Mouse (Mus musculus): ENCODE data around the gene Atp5d. TPM values are rescaled to one million over a fixed set of nuclear protein-coding genes. Genes with fewer than 3 reads are reported as not detected.
A peak's percentile ranks its signal among the peaks of the same experiment; 100 is the strongest.

The Atp5d gene
- polyA plus RNA-seq, 1 experiment from 2014 or later: 481 TPM

DNA sequence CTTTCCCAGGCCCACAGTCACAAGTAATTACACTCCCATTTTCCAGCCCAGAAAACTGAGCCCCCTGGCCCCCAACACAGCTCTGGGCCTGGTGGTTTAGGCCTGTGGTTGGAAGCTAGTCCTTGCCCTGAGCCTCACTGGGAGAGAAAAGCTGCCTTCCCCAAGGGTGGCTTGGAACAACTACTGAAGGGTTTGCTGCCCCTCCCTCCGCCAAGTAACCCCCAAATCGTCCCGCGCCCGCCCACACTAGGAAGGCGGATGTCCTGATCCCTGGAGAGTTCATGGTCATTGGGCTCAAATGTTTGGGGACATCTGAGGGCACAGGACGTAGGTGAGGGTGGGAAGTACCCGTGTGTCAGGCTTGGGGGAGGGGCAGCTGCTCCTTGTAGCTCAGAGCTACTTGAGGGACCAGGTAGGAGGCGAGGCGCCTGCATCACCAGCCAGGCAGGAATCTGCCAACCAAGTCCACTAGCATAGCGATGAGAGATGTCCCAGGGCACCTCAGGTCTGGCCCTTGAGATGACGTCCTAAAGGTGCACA is 20.7 kb downstream of the Atp5d start:
- Histone ChIP-seq H3K27me3 (no peaks in the 10 kb centered on the region), H3K4me1 (replicated peaks) (peaks cover 83% of the 10 kb centered on the region), H3K9me3 (no peaks in the 10 kb centered on the region), H3K9ac (peak overlapping the region; percentile 65), H3K4me2 (peak overlapping the region; percentile 65), H3K27ac (replicated peaks) (peak overlapping the region; percentile 93), H3K36me3 (peaks cover 39% of the 10 kb centered on the region), H3K4me3 (peak overlapping the region; percentile 42)
- 0 out of 2 replicates have a peak, but pooled peaks have one; percentile 4 for ATAC-seq (ENCODE audit: low read depth)
- 9% methylated on average over 12 of the region's 12 CpGs for WGBS

DNA sequence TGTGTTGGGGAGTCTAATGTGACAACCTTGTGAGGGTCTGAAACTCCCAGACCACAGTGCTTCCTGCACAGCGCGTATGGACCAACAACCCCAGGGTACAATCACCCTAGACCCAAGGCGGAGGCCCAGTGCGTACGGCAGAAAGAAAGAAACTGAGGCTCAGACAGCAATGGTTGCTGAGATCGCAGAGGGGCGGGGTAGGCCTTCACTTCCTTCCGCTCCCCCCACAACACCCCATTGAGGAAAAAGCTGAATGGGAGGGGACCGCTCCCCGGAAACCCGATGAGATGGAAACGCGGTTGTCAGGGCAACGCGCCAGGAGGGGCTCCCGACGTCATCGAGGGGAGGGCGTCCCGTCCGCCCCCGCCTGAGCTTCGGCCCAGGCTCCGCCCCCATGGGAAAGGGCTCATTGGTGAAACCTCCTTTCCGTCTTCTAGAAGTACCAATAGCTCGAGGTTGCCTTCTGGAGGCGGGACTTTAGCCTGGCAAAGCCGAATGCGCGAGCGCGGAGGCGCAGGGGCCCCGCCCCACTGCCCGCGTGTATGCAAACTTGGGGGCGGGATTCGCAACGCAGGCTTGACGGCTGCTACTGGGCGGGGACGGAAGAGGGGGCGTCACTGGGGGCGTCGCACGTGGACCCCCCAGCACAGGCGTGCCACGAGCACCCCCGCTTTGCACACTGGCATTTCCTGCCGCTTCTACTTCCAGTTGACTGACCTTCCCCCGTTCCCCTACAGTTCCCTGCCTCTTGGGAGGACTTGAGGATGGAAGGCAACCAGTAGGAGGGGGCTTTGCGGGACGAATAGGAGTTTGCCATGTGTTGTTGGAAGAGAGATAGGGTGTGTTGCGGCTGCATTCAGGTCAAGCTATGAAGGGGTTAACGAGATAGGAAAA is 21.4 kb downstream of the Atp5d start:
- Histone ChIP-seq H3K4me2 (peak overlapping the region; percentile 65), H3K27ac (replicated peaks) (peak overlapping the region; percentile 93), H3K36me3 (peaks cover 32% of the 10 kb centered on the region), H3K4me1 (replicated peaks) (peaks cover 83% of the 10 kb centered on the region), H3K27me3 (no peaks in the 10 kb centered on the region), H3K4me3 (peak overlapping the region; percentile 42), H3K9ac (peak overlapping the region; percentile 65), H3K9me3 (no peaks in the 10 kb centered on the region)
- peak; percentile 76 for ATAC-seq (ENCODE audit: low read depth)
- WGBS: under 1% methylated on average over 55 of the region's 55 CpGs

DNA sequence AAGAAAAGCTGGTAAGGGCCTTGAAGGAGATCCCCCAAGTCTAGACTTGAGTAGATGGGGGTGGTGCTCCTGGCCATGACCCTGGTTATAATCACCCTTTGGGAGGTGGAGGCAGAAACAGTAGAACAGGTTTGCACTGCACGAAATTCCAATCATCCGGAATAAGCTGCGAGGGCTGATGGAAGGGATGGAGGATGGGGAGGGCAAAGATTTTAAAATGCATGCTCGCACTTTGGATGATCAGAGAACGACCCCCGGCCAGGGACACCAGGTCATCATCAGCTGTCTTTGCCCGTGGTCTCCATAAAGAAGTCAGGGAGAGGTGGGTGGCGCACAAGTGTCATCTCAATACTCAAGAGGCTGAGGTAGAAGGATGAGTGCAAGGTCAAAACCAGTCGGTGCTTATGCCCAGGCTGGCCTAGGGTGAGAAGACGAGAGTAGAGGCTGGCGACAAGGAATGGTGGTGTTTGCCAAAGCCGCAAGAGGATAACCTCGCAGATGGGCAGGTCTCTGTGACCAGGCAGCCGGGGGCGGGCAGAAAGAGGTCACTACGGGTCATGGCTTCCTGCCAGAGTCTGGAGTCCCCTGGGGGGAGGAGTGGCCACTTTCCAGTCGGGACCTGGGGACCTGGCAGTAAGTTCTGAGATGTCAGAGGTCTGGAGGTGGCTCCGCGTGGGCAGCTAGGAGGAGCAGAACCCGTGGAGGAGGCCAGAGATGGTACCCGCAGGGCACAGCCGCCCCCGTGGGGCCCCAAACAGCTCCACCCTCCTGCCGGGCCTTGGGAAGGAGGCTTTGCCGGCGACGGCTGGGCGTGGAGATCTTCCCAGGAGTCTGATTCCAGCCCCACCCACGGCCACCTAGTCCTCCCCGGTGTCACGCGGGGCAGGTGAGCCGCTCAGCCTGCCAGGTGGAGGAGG is 22.3 kb downstream of the Atp5d start:
- Histone ChIP-seq H3K9me3 (no peaks in the 10 kb centered on the region), H3K27ac (replicated peaks) (peak overlapping the region; percentile 93), H3K9ac (peak overlapping the region; percentile 57), H3K4me2 (peak overlapping the region; percentile 65), H3K36me3 (peaks cover 23% of the 10 kb centered on the region), H3K4me3 (peak overlapping the region; percentile 42), H3K4me1 (replicated peaks) (peaks cover 83% of the 10 kb centered on the region), H3K27me3 (no peaks in the 10 kb centered on the region)
- no peak for ATAC-seq (ENCODE audit: low read depth)
- WGBS: under 1% methylated on average over 33 of the region's 33 CpGs

DNA sequence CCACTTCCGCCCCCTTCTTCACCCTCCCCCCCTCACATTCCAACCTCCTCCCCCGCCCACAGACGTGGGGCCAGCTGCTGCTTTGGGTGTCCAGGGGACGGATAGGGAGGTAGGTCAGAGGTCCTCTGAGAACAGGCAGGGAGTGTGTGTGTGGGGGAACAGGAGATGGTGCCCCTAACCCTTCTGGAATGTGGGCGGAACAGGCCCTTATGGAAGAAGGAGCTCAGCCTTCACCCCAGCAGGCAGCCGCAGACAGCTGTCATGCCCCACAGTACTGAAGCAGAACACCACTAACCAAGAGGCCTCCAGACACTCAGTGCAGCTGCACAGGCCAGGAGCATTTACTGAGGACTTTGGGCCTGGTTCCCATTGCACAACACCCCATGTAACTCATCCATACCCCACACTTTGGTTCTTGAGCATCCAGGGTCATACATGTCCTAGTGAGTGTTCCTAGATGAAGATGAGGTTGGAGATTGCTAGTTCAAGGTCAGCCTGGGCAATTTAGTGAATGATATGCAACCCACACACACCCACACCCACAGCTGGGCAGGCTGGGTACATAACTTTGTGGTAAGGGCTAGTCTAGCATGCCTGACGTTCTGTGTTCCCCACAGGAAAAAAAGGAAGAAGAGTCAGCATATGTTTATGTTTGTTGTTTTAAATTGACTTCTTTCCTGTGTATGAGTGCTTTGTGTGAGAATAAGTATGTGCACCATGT is 23.2 kb downstream of the Atp5d start:
- peaks cover 81% of the 10 kb centered on the region for H3K4me1 ChIP-seq (replicated peaks)
- H3K9ac ChIP-seq: peak overlapping the region; percentile 57
- 8% methylated on average over 7 of the region's 7 CpGs for WGBS

DNA sequence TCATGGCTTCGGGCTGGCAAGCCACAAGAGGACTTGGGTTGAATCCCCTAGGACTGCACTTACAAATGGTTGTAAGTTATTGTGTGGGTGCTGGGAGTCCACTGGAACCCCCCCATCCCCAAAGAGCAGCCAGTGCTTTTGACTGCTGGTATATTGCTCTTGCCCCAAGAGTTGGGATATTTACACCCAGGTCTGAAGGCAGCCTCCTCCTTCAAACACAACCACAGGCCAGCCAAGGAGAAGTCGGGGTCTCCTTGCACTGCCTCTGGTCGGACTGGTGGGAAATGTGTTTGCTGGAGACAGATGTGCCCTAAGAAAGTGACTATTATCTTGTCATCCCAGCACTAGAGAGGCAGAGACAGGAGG is 23.8 kb downstream of the Atp5d start:
- Histone ChIP-seq H3K4me2 (no peak overlapping the region), H3K4me3 (no peak overlapping the region), H3K9me3 (no peaks in the 10 kb centered on the region), H3K27me3 (no peaks in the 10 kb centered on the region), H3K27ac (replicated peaks) (peak overlapping the region; percentile 93; the same call in 1 of the 2 replicates), H3K4me1 (replicated peaks) (peaks cover 81% of the 10 kb centered on the region), H3K9ac (no peak overlapping the region), H3K36me3 (peaks cover 8% of the 10 kb centered on the region)
- no peak for ATAC-seq (ENCODE audit: low read depth)
- 80% methylated on average over 3 of the region's 3 CpGs for WGBS

More for the DNA sequence above, 23.2 kb downstream of the Atp5d start:
- H3K27ac ChIP-seq (replicated peaks): peak overlapping the region; percentile 93
- H3K27me3 ChIP-seq: no peaks in the 10 kb centered on the region
- 0 out of 2 replicates have a peak overlapping the region, but pooled peaks have one; percentile 42 for H3K4me3 ChIP-seq
- H3K36me3 ChIP-seq: peaks cover 13% of the 10 kb centered on the region
- no peak for ATAC-seq (ENCODE audit: low read depth)
- H3K4me2 ChIP-seq: peak overlapping the region; percentile 65
- H3K9me3 ChIP-seq: no peaks in the 10 kb centered on the region

DNA sequence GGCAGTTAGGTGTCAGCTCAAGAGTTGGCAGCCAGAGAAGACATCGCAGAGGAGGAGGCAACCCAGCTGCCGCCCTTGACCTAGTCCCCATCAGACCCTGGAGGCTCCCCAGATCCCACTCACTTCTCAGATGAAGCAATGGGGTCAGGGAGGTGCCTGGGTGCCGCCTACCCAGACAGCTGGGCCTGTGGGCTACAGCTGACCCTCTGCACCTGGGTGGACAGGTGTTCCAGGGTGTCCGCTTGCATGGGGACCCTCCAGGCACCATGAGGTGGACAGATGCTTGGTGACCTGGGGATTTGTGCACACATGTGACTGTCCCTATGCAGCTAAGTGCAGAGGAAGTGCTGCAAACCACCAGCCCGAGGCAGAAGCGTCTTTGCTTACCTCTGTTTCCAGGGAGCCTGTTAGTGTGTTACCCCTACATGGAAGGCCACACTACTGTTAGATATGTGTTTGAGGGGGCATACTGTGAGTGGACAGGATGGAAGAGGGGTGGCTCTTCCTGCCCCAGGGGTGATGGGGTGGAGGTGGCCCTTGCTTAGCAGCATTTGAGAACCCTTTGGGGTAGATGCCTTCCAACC is 24.4 kb downstream of the Atp5d start:
- Histone ChIP-seq H3K4me2 (no peak overlapping the region), H3K27ac (replicated peaks) (no peak overlapping the region), H3K27me3 (no peaks in the 10 kb centered on the region)

DNA sequence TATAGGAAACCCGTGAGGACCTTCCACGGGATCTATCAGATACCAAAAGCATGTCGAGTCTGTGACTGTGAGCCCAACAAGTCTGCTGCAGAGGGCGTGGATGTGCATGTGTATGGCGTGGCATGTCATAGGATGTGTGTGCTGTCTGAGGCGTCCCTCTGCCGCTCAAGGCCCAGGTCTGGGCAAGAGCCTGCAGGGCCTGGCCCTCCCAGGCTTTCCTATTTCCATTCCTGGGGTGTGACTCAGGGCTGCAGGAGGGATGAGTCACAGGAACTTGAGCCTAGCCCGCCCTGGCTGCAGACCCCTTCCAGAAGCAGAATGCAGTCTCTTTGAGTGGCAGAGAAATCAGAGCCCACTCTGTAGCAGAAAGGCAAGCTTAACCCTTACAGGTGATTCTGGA is 25.3 kb downstream of the Atp5d start:
- Histone ChIP-seq H3K4me2 (peak overlapping the region; percentile 89), H3K27me3 (no peaks in the 10 kb centered on the region), H3K4me3 (peak overlapping the region; percentile 44; the same call in 1 of the 2 replicates), H3K4me1 (replicated peaks) (peaks cover 72% of the 10 kb centered on the region), H3K27ac (replicated peaks) (peak overlapping the region; percentile 18; the same call in 1 of the 2 replicates), H3K9ac (peak overlapping the region; percentile 14; the same call in 1 of the 2 replicates), H3K36me3 (peaks cover 1% of the 10 kb centered on the region; the same call in 1 of the 2 replicates), H3K9me3 (no peaks in the 10 kb centered on the region)
- WGBS: 79% methylated on average over 8 of the region's 8 CpGs
- no peak for ATAC-seq (ENCODE audit: low read depth)

More for the DNA sequence above, 24.4 kb downstream of the Atp5d start:
- no peaks in the 10 kb centered on the region for H3K9me3 ChIP-seq
- no peak overlapping the region for H3K9ac ChIP-seq
- H3K4me1 ChIP-seq (replicated peaks): peaks cover 77% of the 10 kb centered on the region
- H3K36me3 ChIP-seq: peaks cover 3% of the 10 kb centered on the region; the same call in 1 of the 2 replicates
- WGBS: 78% methylated on average over 6 of the region's 6 CpGs
- H3K4me3 ChIP-seq: no peak overlapping the region
- no peak for ATAC-seq (ENCODE audit: low read depth)

DNA sequence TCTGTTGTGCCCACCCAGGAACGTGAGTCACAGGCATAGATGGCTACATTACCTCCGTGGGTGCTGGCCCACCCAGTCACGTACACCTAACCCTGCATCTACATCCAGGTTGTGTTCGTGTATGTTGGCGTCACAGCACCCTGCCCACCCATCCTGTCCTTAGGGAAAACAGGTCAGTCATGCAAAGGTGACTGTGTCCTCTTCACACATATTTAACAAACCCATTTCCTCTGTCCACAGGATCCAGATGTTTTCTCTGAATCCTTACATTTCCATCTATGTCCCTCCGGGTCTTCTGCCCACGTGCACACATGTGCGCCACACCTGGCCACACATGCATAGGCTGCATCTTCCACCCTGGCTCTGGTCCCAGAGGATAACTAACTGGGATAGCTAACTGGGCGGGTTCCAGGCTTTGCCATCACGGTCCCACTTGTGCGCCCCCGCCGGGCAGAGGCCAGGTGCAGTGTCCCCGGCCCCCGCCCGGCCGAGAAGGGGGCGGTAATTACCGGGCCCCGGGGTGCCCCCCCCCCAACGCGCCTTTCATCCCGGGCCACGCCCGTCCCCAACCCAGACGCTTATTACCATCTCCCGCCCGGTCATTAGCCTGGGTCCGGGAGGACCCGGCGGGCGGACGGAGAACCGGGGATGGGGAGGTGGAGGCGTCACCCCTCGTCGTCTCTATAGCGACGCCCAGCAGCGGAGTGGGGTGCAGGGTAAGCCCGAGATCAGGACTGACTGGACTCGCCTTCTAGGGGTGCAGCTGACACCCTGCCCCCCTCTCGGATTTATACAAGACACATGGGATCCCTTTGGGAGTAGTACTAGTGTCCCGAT is 25.9 kb downstream of the Atp5d start:
- Histone ChIP-seq H3K4me3 (peak overlapping the region; percentile 44), H3K36me3 (no peaks in the 10 kb centered on the region), H3K4me2 (peak overlapping the region; percentile 89), H3K9ac (peak overlapping the region; percentile 84), H3K9me3 (no peaks in the 10 kb centered on the region), H3K27me3 (no peaks in the 10 kb centered on the region), H3K27ac (replicated peaks) (peak overlapping the region; percentile 92), H3K4me1 (replicated peaks) (peaks cover 72% of the 10 kb centered on the region)
- no peak; the same call in 1 of the 2 replicates for ATAC-seq (ENCODE audit: low read depth)
- WGBS: 9% methylated on average over 44 of the region's 44 CpGs

DNA sequence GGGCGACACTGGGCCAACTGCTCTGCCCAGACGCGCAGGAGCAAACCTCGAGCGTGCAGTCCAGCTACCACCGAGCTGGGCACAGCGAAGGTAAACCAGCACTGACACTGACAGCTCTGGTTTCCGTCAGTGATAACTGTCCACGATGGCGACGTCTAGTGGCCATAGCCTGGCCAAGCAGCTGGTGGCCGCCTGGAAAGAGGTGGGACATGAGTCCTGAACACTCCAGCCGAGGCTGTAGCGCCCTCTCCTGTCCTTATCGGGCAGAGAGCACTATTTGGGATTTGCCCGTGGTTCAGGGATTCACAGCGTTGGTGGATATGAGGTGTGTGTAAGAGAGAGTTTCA is 26.5 kb downstream of the Atp5d start:
- Histone ChIP-seq H3K36me3 (peaks cover 4% of the 10 kb centered on the region), H3K4me2 (peak overlapping the region; percentile 89), H3K27ac (replicated peaks) (peak overlapping the region; percentile 92), H3K4me3 (peak overlapping the region; percentile 44), H3K27me3 (no peaks in the 10 kb centered on the region), H3K9ac (peak overlapping the region; percentile 84), H3K9me3 (no peaks in the 10 kb centered on the region), H3K4me1 (replicated peaks) (peaks cover 76% of the 10 kb centered on the region)
- 0% methylated on average over 17 of the region's 17 CpGs for WGBS
- peak; percentile 23 for ATAC-seq (ENCODE audit: low read depth)

DNA sequence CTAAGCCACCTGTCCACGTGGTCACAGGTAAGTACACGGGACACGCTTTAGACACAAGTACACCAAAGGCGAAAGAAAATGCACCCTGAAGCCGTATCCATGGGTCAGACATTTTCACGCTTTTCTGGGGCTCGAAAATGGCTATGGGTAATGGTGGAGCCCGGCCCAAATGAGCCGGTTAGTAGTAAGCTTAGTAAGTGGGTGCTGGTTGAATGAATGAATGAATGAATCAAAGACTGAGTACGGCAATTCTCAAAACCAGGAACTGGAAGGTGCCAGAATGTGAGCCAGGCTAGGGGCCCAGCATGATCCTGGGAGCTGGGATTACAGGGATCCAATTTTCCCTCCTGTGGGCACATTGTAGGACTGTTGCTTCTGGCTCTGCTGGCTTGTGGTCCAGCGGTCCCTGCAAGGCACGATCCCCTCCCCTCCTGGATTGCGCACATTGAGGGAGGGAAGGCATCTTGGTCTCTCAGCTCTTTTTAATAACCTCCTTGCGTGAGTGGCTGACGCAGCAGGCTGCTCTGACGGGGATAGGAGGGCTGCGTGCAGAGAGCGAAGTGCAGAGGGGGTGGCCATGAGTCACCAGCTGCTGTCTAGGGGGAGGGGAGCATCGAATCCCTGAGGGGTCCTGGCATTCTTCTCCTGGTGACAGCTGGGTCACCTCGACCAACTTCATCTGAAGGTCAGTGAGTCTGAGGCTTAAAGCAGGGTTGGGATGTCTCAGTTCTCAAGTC is 27.1 kb downstream of the Atp5d start, which contains the start of gene Cirbp:
Cirbp (plus strand) TSS at position 594 of the 737 bp plus-strand sequence.
- Histone ChIP-seq H3K4me3 (peak within 1 kb of the TSS; percentile 90), H3K4me2 (peak within 1 kb of the TSS; percentile 89), H3K4me1 (replicated peaks) (peaks cover 77% of the 10 kb centered on the region), H3K27me3 (no peaks in the 10 kb centered on the region), H3K27ac (replicated peaks) (peak within 1 kb of the TSS; percentile 92), H3K9me3 (no peaks in the 10 kb centered on the region), H3K36me3 (peaks cover 10% of the 10 kb centered on the region), H3K9ac (peak within 1 kb of the TSS; percentile 84)
- 14% methylated on average over 20 of the region's 20 CpGs for WGBS
- peak; percentile 3; the same call in 1 of the 2 replicates for ATAC-seq (ENCODE audit: low read depth)
